Mouse (Mus musculus) fibroblast of lung, adult 2 months (primary cell): ENCODE data around the gene Marc1.
A peak's percentile ranks its signal among the peaks of the same experiment; 100 is the strongest.

Experiments
- DNase-seq: peaks from one replicate; pipeline ENCODE4 v3.0.0-alpha.2; 2011; ENCODE audit warnings: low read depth

The Marc1 gene

DNA sequence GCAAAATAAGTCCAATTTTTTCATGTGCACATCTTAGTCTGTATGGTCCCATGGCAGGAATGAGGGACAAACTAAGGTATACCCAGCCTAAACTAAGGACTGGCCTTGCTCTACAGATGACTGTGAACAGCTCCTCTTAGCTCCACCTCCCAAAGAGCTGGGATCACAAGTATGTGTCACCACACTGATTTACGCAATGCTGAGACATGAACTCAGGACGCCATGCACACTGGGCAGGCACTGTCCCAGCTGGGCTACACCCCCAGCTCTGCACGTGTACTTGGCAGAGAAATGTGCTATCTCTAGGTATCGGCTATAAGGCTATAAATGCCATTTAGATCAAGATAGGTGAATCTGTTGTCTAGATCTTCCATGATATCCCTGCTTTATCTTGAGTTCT lies 49.1 kb downstream of the Marc1 start:
- no peak for DNase-seq

DNA sequence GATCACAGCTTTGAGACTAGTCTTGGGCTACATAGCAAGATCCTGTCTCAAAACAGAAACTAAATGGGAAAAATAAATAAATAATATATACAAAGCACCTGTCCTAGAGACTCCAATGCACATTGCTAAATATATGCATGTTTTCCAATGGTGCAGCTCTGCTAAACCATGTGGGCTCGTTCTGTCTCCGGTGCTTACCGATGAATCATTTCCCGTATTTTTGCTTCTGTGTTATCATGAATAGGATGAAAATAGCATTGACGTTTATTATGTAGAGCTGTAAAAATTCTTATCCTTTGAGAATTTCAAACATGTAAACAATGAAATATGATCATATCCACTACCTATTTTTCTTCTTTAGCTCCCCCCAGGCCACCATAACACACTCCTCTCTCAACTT lies 58.4 kb downstream of the Marc1 start:
- DNase-seq, result no peak

GRCm38 (mm10) chr1:184750114-184750664 lies 60.9 kb downstream of the Marc1 start:
- no peak for DNase-seq

- DNase-seq, result peak; percentile 69
Measured at GRCm38 (mm10) chr1:184748692-184749152, 62.4 kb downstream of the Marc1 start.

DNA sequence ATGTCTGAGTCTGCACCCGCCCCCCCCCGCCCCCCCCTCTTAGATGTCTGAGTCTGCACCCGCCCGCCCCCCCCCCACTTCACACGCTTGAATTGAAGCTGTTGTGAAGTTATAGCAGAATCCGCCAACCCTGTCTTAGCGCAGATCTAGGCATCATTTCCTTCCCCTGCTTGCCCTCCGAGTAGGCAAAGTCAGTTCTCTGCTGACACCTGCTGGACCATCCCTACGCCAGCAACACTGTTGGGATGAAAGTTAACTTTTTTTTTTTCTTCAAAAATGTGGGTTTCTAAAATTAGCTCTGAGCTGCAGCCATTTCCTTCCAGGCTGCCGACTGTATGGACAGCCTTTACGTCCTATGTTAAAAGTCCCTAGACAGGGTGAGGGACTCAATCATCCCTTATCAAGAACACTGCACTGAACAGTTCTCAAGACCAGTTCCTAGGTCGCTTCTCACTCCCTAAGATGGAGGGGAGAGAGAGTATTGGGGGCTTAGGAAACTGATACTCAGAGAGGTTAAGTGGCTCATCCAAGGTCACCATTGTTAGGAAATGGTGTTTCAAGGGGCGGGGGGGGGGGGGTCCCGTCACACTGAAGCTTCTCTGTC lies 73.1 kb downstream of the Marc1 start:
- peak; percentile 43 for DNase-seq

GRCm38 (mm10) chr1:184737228-184737627 lies 73.9 kb downstream of the Marc1 start:
- DNase-seq, result no peak
